Mouse (Mus musculus) forelimb bud, embryonic 11.5 days (tissue): ENCODE measurements at regions not wholly inside any gene's neighbourhood (a gene's known extent, or its start where the extent isn't known, plus 50 kb on each side); places are given as distances from the start of the nearest gene placed in this dataset.

ENCODE experiments used
- DNase-seq: peaks from one replicate; pipeline ENCODE4 v3.0.0-alpha.2; 2012; ENCODE audit warnings: low read depth, low spot score

DNA sequence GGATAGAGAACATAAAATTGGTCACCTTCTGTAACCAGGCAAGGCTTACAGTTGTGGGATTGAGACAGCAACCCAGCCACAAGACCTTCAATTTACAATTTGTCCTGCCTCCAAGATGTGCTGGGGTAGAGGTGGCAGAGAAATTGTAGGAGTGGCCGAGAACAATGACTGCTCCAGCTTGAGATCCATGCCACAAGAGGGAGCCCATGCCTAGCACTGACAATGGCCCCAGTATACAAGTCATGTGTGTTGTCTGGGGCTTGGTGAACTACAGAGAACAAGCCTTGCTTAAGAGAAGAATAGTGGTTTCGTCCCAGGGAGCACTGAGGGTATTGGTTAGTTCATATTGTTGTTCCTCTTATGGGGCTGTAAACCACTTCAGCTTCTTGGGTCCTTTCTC, 146.6 kb upstream of the Sel1l start:
- no peak for DNase-seq

- DNase-seq = no peak
Observed at GRCm38 (mm10) chr12:91986448-91986847, 137.5 kb upstream of the Sel1l start.

DNA sequence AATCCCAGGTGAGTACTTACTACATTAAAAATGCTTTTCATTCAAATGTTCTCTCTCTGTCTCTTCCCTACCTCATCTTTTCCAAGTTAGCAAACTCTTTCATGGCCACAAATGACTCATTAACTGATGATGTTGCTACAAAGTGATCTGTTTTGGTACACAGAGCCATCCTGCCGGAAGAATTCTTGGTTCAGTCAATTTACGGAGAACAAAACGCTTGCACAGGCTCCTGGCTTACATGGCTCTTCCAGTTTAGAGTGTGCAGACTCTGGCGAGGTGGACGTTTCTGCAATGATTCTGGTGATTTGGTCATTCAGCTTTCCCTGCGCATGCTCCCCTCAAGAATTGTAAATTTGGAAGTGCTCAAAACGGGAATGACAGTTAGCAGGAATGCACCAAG, 131.4 kb upstream of the Sel1l start:
- DNase-seq = no peak

DNA sequence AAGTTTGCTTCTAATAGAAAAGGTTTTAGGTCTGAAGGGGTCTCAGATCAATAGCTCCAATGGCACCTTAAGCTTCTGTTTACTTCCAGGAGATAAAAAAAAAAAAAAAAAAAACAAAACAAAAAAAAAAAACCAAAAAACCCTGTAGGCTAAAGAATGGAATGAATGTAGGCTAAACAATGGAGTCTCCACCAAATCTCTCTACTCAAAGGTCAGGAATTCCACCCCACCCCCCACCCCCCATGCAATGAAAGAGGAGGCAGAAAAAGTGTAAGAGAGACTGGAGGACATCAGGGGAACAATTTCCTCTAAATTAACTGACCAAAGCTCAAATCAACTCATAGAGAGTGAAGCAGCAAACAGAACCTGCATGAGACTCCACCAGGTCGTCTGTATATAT, 122.1 kb upstream of the Sel1l start:
- no peak for DNase-seq

- DNase-seq = no peak
Observed at GRCm38 (mm10) chr12:91965937-91966336, 117.0 kb upstream of the Sel1l start.

DNA sequence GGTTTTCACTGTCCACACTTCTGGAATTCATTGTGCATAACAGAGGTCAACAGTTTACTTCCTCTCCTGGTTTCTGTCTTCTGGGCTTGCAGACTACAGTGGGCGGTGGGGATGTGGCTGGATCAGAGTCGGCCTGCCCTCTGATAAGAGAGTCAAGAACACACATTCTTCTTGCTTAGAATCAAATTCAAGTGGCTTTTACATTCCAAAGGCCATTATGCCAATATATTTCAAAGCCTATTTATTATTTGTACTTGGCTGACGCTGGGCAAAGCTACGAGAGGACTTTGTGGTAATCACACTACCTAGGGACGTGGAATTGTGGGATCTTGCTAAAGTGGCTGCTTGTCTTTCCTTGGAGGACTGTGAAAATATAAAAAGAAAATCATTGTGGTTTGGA, 114.3 kb upstream of the Sel1l start:
- no peak for DNase-seq

GRCm38 (mm10) chr12:91958086-91958485, 109.1 kb upstream of the Sel1l start:
- DNase-seq = no peak

DNA sequence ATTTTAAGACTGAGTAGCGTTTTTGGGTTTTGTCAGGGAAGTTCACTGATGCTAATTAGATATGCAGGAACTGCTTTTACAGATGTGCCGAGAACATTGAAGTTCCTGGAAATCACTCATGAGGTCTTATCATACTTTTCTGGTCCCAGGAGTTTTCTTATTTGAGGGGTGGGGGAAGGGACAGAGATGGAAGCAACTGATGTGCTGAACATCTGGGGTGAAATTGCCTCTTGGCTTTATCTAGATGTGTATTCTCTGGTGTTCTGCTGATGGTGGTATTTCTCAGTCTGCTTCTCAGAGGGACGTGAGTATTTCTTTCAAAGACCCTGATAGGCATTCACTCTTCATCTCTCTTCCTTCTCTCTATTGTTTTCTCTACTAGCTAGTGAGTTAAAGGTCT, 107.5 kb upstream of the Sel1l start:
- no peak for DNase-seq

DNA sequence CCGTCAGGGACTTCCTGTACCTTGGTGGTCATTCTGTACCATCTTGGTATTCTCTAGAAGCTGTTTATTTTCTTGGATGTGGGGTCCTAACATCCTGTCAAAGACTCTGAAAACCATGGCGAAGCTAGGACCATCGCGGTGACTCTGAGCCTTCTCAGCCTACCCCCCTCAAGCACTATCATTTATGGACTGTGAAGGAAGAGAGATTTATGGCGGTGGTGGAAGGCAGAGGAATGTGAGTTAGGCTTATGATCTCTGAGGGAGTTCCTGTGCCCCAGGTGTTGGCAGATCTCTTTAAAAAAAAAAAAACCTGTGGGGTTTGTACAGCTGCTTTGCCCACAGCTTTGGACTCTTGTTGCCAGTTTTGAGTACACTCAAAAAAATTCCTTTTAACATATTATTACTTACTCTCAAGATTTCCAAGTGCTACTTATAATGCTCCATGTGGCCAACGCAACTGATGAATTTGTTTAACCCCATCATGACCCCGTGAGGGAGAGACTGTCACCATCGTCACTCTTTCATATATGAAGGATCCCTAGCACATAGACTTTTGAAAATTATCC, 99.7 kb upstream of the Sel1l start:
- DNase-seq = peak; percentile 66

DNA sequence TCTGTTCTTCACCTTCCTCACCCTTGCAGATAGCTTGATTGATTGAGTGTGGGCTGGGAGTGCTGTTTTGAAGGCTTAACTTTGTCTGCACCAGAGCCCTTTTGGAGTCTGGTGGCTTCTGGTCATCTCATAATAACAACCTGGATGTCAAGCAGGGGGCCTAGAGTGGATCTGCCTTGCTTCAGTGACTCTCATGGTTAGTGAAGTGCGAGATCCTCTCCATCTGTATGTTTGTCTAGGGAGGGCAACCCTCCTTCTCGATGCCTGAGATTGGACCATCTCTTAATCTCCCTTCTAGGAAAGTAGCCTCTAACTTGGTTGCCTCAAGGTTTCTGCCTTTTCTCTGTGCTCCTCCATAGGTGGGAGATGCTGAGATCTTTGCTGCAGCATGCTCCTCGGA, 99.0 kb upstream of the Sel1l start:
- no peak for DNase-seq

- no peak for DNase-seq
Observed at GRCm38 (mm10) chr12:91946541-91946940, 97.6 kb upstream of the Sel1l start.

GRCm38 (mm10) chr12:91932490-91933361, 83.8 kb upstream of the Sel1l start:
- DNase-seq = peak; percentile 59

- DNase-seq = no peak
Observed at GRCm38 (mm10) chr12:91931586-91931985, 82.6 kb upstream of the Sel1l start.

DNA sequence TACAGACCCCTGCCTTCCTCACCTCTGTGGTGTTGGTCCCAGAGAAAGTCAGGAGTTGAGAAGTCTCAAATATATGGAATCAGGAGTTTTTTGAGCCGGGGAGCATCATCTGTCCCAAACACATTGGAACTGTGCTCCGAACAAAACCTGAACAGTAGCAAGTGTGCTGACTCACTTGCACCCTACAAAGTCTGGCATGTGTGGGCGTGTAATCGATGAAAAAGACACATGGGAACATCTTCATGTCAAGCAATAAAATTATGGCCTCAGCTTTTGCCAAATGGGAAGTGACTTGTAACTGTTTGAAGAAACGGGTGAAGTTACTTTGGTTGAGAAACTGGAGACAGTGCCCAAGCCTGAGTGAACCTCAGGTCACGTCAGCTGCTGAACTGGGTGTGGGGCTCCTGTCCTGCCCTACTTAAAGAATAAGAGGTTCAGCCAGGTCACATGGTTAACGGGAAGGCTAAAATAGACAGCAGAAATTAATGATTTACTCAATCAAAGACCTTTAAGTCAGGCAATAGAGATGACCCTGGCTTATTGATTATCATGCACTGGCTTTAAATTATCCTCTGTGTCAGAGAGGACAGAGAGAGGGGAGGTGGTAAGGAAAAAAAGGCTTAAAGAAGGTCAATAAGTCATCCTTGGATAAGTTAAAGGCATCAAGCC, 80.6 kb upstream of the Sel1l start:
- no peak for DNase-seq

GRCm38 (mm10) chr12:91927576-91927975, 78.6 kb upstream of the Sel1l start:
- no peak for DNase-seq

- DNase-seq = no peak
Observed at GRCm38 (mm10) chr12:91915486-91915885, 66.5 kb upstream of the Sel1l start.

DNA sequence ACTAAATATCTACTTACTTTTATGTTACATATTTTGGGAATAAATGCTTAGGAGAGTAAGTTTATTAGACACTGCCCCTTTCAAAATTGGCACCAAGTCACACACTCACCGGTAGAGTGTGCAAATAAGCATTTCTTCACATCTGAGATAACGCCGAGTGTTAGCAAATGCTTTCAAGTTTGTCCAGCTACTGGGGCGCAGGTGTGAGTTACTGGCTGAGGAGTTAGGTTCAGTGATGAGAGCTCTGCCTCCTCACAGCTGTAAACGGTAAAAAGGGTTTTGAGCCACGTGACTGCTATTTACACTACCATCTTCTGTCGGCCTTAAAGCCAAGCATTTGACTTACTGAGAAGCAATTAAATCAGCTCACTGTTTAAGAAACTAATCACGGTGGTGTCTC, 61.6 kb upstream of the Sel1l start:
- DNase-seq = no peak
